Mouse (Mus musculus) heart, adult 2 months (tissue): ENCODE measurements around the gene Arhgap30.

Experiments used
- CTCF ChIP-seq: fragments of 200-600 bp; IDR thresholded peaks from 2 replicates; pipeline ENCODE4 v1.8.1; 2022; ENCODE audit warnings: antibody characterized with exemption, mild to moderate bottlenecking, moderate library complexity
- EP300 ChIP-seq: fragments of 200-500 bp; IDR thresholded peaks from 2 replicates; pipeline ENCODE4 v1.6.1; 2011; ENCODE audit warnings: low read depth, low read length, control low read depth; ENCODE audit not compliant: insufficient read depth
- POLR2A ChIP-seq: fragments of 200-500 bp; IDR thresholded peaks from 2 replicates; pipeline ENCODE4 v1.6.1; 2011; ENCODE audit warnings: mild to moderate bottlenecking, low read depth, low read length, control low read depth; ENCODE audit not compliant: insufficient read depth

DNA sequence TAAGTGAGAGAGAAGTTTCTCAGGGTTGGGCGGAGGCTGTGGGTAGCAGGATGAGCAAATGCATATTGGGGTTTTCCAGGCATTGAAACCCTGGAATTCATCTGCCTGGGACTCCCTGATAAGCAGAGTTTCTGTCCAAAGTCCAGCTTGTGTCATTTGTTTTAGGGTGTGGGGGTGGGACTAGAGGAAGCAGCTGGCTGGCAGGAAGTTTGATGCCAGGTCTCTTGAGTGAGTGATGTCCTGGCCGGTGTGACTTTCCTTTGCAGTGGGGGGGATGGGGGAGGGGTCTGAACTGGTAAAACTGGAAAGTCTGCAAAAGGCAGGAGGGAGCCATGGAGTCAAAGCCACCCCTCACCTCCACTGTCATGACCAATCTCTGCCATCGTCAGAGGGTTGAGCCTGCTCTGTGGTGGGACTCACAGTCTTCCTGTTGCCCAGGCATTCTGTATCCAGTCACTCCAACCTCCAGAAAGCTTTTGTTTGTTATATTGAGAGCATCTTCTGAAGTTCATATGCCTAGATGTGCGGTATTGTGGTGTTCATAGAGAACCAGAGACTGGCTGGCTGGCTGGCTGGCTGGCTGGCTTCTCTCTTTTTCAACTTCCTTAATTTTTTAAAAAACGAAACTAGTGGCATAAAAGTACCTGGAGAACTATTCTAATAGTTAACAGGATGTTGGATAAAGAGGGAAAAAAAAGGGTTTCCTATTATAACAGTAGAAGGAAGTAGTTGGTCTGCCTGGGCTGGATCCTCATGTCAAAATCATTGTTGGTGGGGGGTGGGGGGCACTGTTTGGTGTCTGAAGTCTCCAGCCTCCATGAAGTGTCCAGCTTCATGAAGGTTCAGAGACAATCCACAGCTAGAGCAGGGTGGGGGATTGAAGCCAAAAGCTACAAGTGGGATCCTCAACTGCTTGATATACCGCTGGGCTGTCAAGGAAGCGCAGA is 53.0 kb downstream of the Arhgap30 start:
- TF ChIP-seq CTCF (no peak), POLR2A (0 out of 2 replicates have a peak, but pooled peaks have one; percentile 5), EP300 (no peak)
